Mouse (Mus musculus): ENCODE data around the gene Slc38a10. TPM values are rescaled to one million over a fixed set of nuclear protein-coding genes. Genes with fewer than 3 reads are reported as not detected.

Slc38a10 gene
- 103 and 108 TPM in 2 replicates for polyA plus RNA-seq (2015; fragmentation: Nextera tagmentation; extraction: Ambion mirVana)

GRCm38 (mm10) chr11:120151113-120151494, at the start of gene Slc38a10:
Gene Slc38a10 (minus strand): TSS chr11:120151346.
- H3K4me1 ChIP-seq (replicated peaks) = peaks cover 26% of the 10 kb centered on the region
- peak within 1 kb of the TSS; percentile 95 for H3K4me3 ChIP-seq
- peak within 1 kb of the TSS; percentile 89 for H3K9ac ChIP-seq
- H3K36me3 ChIP-seq = 0 out of 2 replicates have a peak, but pooled peaks cover 8% of the 10 kb centered on the region
- H3K27ac ChIP-seq (replicated peaks) = peak within 1 kb of the TSS; percentile 86
- H3K9me3 ChIP-seq = no peaks in the 10 kb centered on the region
- WGBS = under 1% methylated on average over 28 of the region's 28 CpGs
- H3K27me3 ChIP-seq = no peaks in the 10 kb centered on the region
- ATAC-seq (ENCODE audit: low read depth) = peak; percentile 97
- peak within 1 kb of the TSS; percentile 80 for H3K4me2 ChIP-seq

GRCm38 (mm10) chr11:120200621-120201020, 49.5 kb upstream of the Slc38a10 start:
- H3K9me3 ChIP-seq = no peaks in the 10 kb centered on the region
- no peak overlapping the region for H3K4me3 ChIP-seq
- peaks cover 6% of the 10 kb centered on the region; the same call in 1 of the 2 replicates for H3K4me1 ChIP-seq (replicated peaks)
- no peak overlapping the region for H3K4me2 ChIP-seq
- no peak overlapping the region for H3K9ac ChIP-seq
- H3K36me3 ChIP-seq = no peaks in the 10 kb centered on the region
- H3K27ac ChIP-seq (replicated peaks) = no peak overlapping the region
- H3K27me3 ChIP-seq = no peaks in the 10 kb centered on the region
- no peak for ATAC-seq (ENCODE audit: low read depth)
- WGBS = 78% methylated on average over 6 of the region's 6 CpGs

GRCm38 (mm10) chr11:120199766-120200165, 48.6 kb upstream of the Slc38a10 start:
- H3K4me1 ChIP-seq (replicated peaks) = peaks cover 6% of the 10 kb centered on the region; the same call in 1 of the 2 replicates
- H3K27me3 ChIP-seq = no peaks in the 10 kb centered on the region
- no peak overlapping the region for H3K9ac ChIP-seq
- no peak overlapping the region for H3K4me3 ChIP-seq
- H3K9me3 ChIP-seq = no peaks in the 10 kb centered on the region
- WGBS = 76% methylated on average over 7 of the region's 7 CpGs
- no peaks in the 10 kb centered on the region for H3K36me3 ChIP-seq
- no peak overlapping the region for H3K27ac ChIP-seq (replicated peaks)
- no peak for ATAC-seq (ENCODE audit: low read depth)
- no peak overlapping the region for H3K4me2 ChIP-seq

- 21% methylated on average over 13 of the region's 13 CpGs for WGBS
- no peaks in the 10 kb centered on the region for H3K9me3 ChIP-seq
- H3K27me3 ChIP-seq = no peaks in the 10 kb centered on the region
- no peak overlapping the region for H3K27ac ChIP-seq (replicated peaks)
- H3K4me2 ChIP-seq = no peak overlapping the region
- H3K4me3 ChIP-seq = no peak overlapping the region
- H3K36me3 ChIP-seq = no peaks in the 10 kb centered on the region
- no peak for ATAC-seq (ENCODE audit: low read depth)
- 0 out of 2 replicates have a peak overlapping the region, but pooled peaks have one; percentile 1 for H3K9ac ChIP-seq
- peaks cover 6% of the 10 kb centered on the region; the same call in 1 of the 2 replicates for H3K4me1 ChIP-seq (replicated peaks)
Observed at GRCm38 (mm10) chr11:120198831-120199230, 47.7 kb upstream of the Slc38a10 start.

GRCm38 (mm10) chr11:120190526-120191412, 39.6 kb upstream of the Slc38a10 start:
- Histone ChIP-seq H3K4me2 (peak overlapping the region; percentile 99), H3K4me3 (peak overlapping the region; percentile 95), H3K4me1 (replicated peaks) (peaks cover 29% of the 10 kb centered on the region), H3K9ac (peak overlapping the region; percentile 70), H3K27ac (replicated peaks) (peak overlapping the region; percentile 99), H3K36me3 (no peaks in the 10 kb centered on the region), H3K27me3 (no peaks in the 10 kb centered on the region), H3K9me3 (no peaks in the 10 kb centered on the region)
- ATAC-seq (ENCODE audit: low read depth) = no peak
- 33% methylated on average over 14 of the region's 14 CpGs for whole genome bisulfite sequencing

GRCm38 (mm10) chr11:120189459-120190312, 38.5 kb upstream of the Slc38a10 start:
- Histone ChIP-seq H3K27ac (replicated peaks) (peak overlapping the region; percentile 99), H3K36me3 (no peaks in the 10 kb centered on the region), H3K27me3 (no peaks in the 10 kb centered on the region), H3K4me2 (peak overlapping the region; percentile 99), H3K4me1 (replicated peaks) (peaks cover 40% of the 10 kb centered on the region), H3K9ac (peak overlapping the region; percentile 100), H3K4me3 (peak overlapping the region; percentile 95), H3K9me3 (no peaks in the 10 kb centered on the region)
- peak; percentile 94 for ATAC-seq (ENCODE audit: low read depth)
- WGBS = under 1% methylated on average over 67 of the region's 68 CpGs

- Histone ChIP-seq H3K4me2 (peak overlapping the region; percentile 99), H3K9ac (peak overlapping the region; percentile 100), H3K4me1 (replicated peaks) (peaks cover 49% of the 10 kb centered on the region), H3K36me3 (no peaks in the 10 kb centered on the region), H3K27ac (replicated peaks) (peak overlapping the region; percentile 99), H3K9me3 (no peaks in the 10 kb centered on the region), H3K27me3 (no peaks in the 10 kb centered on the region), H3K4me3 (peak overlapping the region; percentile 95)
- peak; percentile 2; the same call in 1 of the 2 replicates for ATAC-seq (ENCODE audit: low read depth)
- under 1% methylated on average over 41 of the region's 41 CpGs for WGBS
Observed at GRCm38 (mm10) chr11:120188481-120189441, 37.6 kb upstream of the Slc38a10 start.

- H3K27ac ChIP-seq (replicated peaks) = peak overlapping the region; percentile 99
- no peaks in the 10 kb centered on the region for H3K27me3 ChIP-seq
- H3K4me3 ChIP-seq = peak overlapping the region; percentile 95
- ATAC-seq (ENCODE audit: low read depth) = no peak
- no peaks in the 10 kb centered on the region for H3K9me3 ChIP-seq
- peak overlapping the region; percentile 100 for H3K9ac ChIP-seq
- WGBS = under 1% methylated on average over 24 of the region's 24 CpGs
- H3K36me3 ChIP-seq = no peaks in the 10 kb centered on the region
- H3K4me1 ChIP-seq (replicated peaks) = peaks cover 55% of the 10 kb centered on the region
- H3K4me2 ChIP-seq = peak overlapping the region; percentile 99
Observed at GRCm38 (mm10) chr11:120188102-120188480, 36.9 kb upstream of the Slc38a10 start.

GRCm38 (mm10) chr11:120187236-120188101, 36.3 kb upstream of the Slc38a10 start:
- H3K36me3 ChIP-seq = no peaks in the 10 kb centered on the region
- no peaks in the 10 kb centered on the region for H3K27me3 ChIP-seq
- H3K9ac ChIP-seq = peak overlapping the region; percentile 100
- ATAC-seq (ENCODE audit: low read depth) = no peak
- no peaks in the 10 kb centered on the region for H3K9me3 ChIP-seq
- H3K4me2 ChIP-seq = peak overlapping the region; percentile 99
- WGBS = under 1% methylated on average over 43 of the region's 43 CpGs
- peak overlapping the region; percentile 95 for H3K4me3 ChIP-seq
- peak overlapping the region; percentile 99 for H3K27ac ChIP-seq (replicated peaks)
- H3K4me1 ChIP-seq (replicated peaks) = peaks cover 62% of the 10 kb centered on the region

- peak overlapping the region; percentile 100 for H3K9ac ChIP-seq
Observed at GRCm38 (mm10) chr11:120186821-120187235, 35.7 kb upstream of the Slc38a10 start.

More at GRCm38 (mm10) chr11:120186821-120187235, 35.7 kb upstream of the Slc38a10 start:
- H3K9me3 ChIP-seq = no peaks in the 10 kb centered on the region
- no peaks in the 10 kb centered on the region for H3K27me3 ChIP-seq
- peak overlapping the region; percentile 99 for H3K4me2 ChIP-seq
- peak overlapping the region; percentile 99 for H3K27ac ChIP-seq (replicated peaks)
- H3K4me3 ChIP-seq = peak overlapping the region; percentile 95
- WGBS = under 1% methylated on average over 20 of the region's 20 CpGs
- peaks cover 67% of the 10 kb centered on the region for H3K4me1 ChIP-seq (replicated peaks)
- ATAC-seq (ENCODE audit: low read depth) = no peak
- H3K36me3 ChIP-seq = no peaks in the 10 kb centered on the region

Data from neural tube, embryonic 13.5 days (tissue).